Mouse (Mus musculus): ENCODE results near the gene Thap12. TPM values are rescaled to one million over a fixed set of nuclear protein-coding genes. Genes with fewer than 3 reads are reported as not detected.

Thap12 gene
- polyA plus RNA-seq, 1 experiment from 2014 or later = 57.3 TPM

GRCm38 (mm10) chr7:98677511-98677910, 25.4 kb upstream of the Thap12 start:
- H3K4me2 ChIP-seq = no peak overlapping the region
- ATAC-seq (ENCODE audit: borderline replicate concordance, extremely low read depth, low FRiP score, low TSS enrichment) = no peak
- peaks cover 14% of the 10 kb centered on the region; the same call in 1 of the 2 replicates for H3K4me1 ChIP-seq
- H3K36me3 ChIP-seq = no peaks in the 10 kb centered on the region
- H3K4me3 ChIP-seq = no peak overlapping the region
- no peaks in the 10 kb centered on the region for H3K9me3 ChIP-seq
- WGBS = 92% methylated on average over 2 of the region's 2 CpGs
- H3K27me3 ChIP-seq = no peaks in the 10 kb centered on the region
- no peak overlapping the region for H3K27ac ChIP-seq
- H3K9ac ChIP-seq = no peak overlapping the region

DNA sequence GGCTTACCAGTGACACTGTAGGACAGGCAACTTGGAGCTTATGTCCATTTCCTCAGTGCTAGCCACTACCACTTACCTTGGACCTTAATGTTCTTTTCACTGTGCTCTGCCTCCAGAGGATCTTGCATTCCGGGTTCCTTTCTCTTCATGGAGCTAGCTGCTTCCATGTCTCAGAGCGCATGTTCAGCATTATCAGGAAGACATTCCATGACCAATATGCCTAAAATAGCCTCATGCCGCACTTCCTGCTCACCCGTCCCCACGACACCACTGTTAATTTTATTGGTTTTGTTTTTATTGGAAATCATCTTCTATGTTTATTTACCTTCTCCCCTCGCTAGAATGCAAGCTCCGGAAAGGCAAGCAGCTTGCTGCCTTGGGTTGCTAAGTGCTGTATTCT, 24.5 kb upstream of the Thap12 start:
- H3K9ac ChIP-seq = no peak overlapping the region
- H3K27me3 ChIP-seq = no peaks in the 10 kb centered on the region
- no peaks in the 10 kb centered on the region for H3K36me3 ChIP-seq
- no peak overlapping the region for H3K4me3 ChIP-seq
- peak overlapping the region; percentile 24; the same call in 1 of the 2 replicates for H3K4me2 ChIP-seq
- H3K27ac ChIP-seq = no peak overlapping the region
- no peak for ATAC-seq (ENCODE audit: borderline replicate concordance, extremely low read depth, low FRiP score, low TSS enrichment)
- no peaks in the 10 kb centered on the region for H3K9me3 ChIP-seq
- 28% methylated on average over 7 of the region's 7 CpGs for WGBS
- peaks cover 9% of the 10 kb centered on the region; the same call in 1 of the 2 replicates for H3K4me1 ChIP-seq

- peaks cover 12% of the 10 kb centered on the region for H3K4me1 ChIP-seq
- no peak for ATAC-seq (ENCODE audit: borderline replicate concordance, extremely low read depth, low FRiP score, low TSS enrichment)
- H3K9ac ChIP-seq = no peak overlapping the region
- no peak overlapping the region for H3K27ac ChIP-seq
- H3K4me2 ChIP-seq = no peak overlapping the region
- no peaks in the 10 kb centered on the region for H3K9me3 ChIP-seq
- WGBS = 63% methylated on average over 2 of the region's 2 CpGs
- H3K4me3 ChIP-seq = no peak overlapping the region
- H3K36me3 ChIP-seq = no peaks in the 10 kb centered on the region
- H3K27me3 ChIP-seq = 0 out of 2 replicates have a peak, but pooled peaks cover 3% of the 10 kb centered on the region
These were observed 22.2 kb upstream of the Thap12 start for GRCm38 (mm10) chr7:98680691-98681090.

- no peak for ATAC-seq (ENCODE audit: borderline replicate concordance, extremely low read depth, low FRiP score, low TSS enrichment)
- Histone ChIP-seq H3K9ac (no peak overlapping the region), H3K27me3 (0 out of 2 replicates have a peak, but pooled peaks cover 3% of the 10 kb centered on the region), H3K9me3 (no peaks in the 10 kb centered on the region), H3K4me2 (no peak overlapping the region), H3K36me3 (no peaks in the 10 kb centered on the region), H3K4me3 (no peak overlapping the region), H3K4me1 (peaks cover 18% of the 10 kb centered on the region), H3K27ac (no peak overlapping the region)
- 88% methylated on average over 10 of the region's 10 CpGs for WGBS
These were observed 20.1 kb upstream of the Thap12 start for GRCm38 (mm10) chr7:98682821-98683220.

DNA sequence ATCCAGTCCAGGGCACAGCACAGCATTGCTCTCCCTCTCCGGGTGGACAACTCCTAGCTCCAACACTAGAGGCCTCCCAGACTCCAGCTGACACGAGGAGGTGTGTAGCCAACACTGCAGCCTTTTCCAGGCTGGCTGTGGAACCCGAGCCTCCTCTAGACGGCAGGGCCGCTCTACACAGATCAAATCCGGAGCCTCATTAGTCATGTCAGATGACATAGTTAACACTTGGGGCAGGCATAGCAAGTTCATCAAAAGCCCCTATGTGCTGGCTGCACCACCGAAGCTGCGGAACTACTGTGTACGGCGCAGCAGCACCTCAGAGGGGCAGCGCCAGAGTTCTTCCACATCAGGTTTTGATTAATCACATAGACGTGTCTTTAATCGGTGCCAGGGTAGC, 17.0 kb upstream of the Thap12 start:
- H3K4me3 ChIP-seq = no peak overlapping the region; the same call in 1 of the 2 replicates
- peak overlapping the region; percentile 37 for H3K4me2 ChIP-seq
- H3K27ac ChIP-seq = no peak overlapping the region
- ATAC-seq (ENCODE audit: borderline replicate concordance, extremely low read depth, low FRiP score, low TSS enrichment) = peak; percentile 80
- no peaks in the 10 kb centered on the region for H3K36me3 ChIP-seq
- no peak overlapping the region for H3K9ac ChIP-seq
- H3K4me1 ChIP-seq = peaks cover 9% of the 10 kb centered on the region; the same call in 1 of the 2 replicates
- no peaks in the 10 kb centered on the region for H3K9me3 ChIP-seq
- 18% methylated on average over 13 of the region's 13 CpGs for WGBS
- H3K27me3 ChIP-seq = 0 out of 2 replicates have a peak, but pooled peaks cover 3% of the 10 kb centered on the region

DNA sequence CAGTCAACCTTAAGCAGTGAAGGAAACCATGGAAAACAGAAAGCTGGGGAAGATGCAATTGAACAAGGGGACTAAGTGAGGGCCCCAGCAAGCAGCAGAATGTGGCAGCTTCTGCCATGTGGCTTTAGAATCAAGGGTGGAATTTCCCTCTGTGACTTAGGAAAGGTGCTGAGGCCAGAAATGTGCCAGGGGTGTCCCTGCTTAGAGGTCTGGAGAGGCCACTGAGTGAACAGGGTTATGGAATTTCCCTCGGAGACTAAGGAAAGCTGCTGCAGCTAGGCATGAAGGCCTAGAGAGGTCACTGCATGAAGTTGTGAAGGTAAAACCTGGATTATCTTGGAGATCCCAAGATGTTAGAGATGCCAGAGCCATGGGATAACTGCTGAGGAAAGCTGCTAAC, 12.8 kb upstream of the Thap12 start:
- no peak overlapping the region for H3K4me3 ChIP-seq
- H3K27me3 ChIP-seq = 0 out of 2 replicates have a peak, but pooled peaks cover 2% of the 10 kb centered on the region
- H3K27ac ChIP-seq = no peak overlapping the region
- H3K4me1 ChIP-seq = peaks cover 16% of the 10 kb centered on the region
- no peaks in the 10 kb centered on the region for H3K9me3 ChIP-seq
- no peak for ATAC-seq (ENCODE audit: borderline replicate concordance, extremely low read depth, low FRiP score, low TSS enrichment)
- WGBS = 90% methylated on average over 1 of the region's 1 CpGs
- no peaks in the 10 kb centered on the region for H3K36me3 ChIP-seq
- no peak overlapping the region for H3K4me2 ChIP-seq
- H3K9ac ChIP-seq = no peak overlapping the region

- H3K9ac ChIP-seq = no peak overlapping the region
- WGBS = 9% methylated on average over 3 of the region's 3 CpGs
- no peaks in the 10 kb centered on the region for H3K27me3 ChIP-seq
- no peaks in the 10 kb centered on the region for H3K9me3 ChIP-seq
- H3K4me1 ChIP-seq = peaks cover 12% of the 10 kb centered on the region
- H3K36me3 ChIP-seq = no peaks in the 10 kb centered on the region
- H3K4me2 ChIP-seq = no peak overlapping the region
- ATAC-seq (ENCODE audit: borderline replicate concordance, extremely low read depth, low FRiP score, low TSS enrichment) = peak; percentile 49; the same call in 1 of the 2 replicates
- no peak overlapping the region for H3K4me3 ChIP-seq
- no peak overlapping the region for H3K27ac ChIP-seq
These were observed 12.1 kb upstream of the Thap12 start for GRCm38 (mm10) chr7:98690831-98691230.

GRCm38 (mm10) chr7:98692761-98693546, 9.9 kb upstream of the Thap12 start:
- H3K27me3 ChIP-seq = no peaks in the 10 kb centered on the region
- H3K4me3 ChIP-seq = no peak overlapping the region
- peak overlapping the region; percentile 42 for H3K4me2 ChIP-seq
- WGBS = 28% methylated on average over 24 of the region's 24 CpGs
- ATAC-seq (ENCODE audit: borderline replicate concordance, extremely low read depth, low FRiP score, low TSS enrichment) = no peak; the same call in 1 of the 2 replicates
- peaks cover 8% of the 10 kb centered on the region for H3K4me1 ChIP-seq
- no peaks in the 10 kb centered on the region for H3K36me3 ChIP-seq
- H3K9me3 ChIP-seq = no peaks in the 10 kb centered on the region
- no peak overlapping the region for H3K9ac ChIP-seq
- H3K27ac ChIP-seq = no peak overlapping the region

GRCm38 (mm10) chr7:98694046-98694445, 8.9 kb upstream of the Thap12 start:
- Histone ChIP-seq H3K4me3 (no peak overlapping the region), H3K9ac (no peak overlapping the region), H3K9me3 (no peaks in the 10 kb centered on the region), H3K36me3 (no peaks in the 10 kb centered on the region), H3K27me3 (no peaks in the 10 kb centered on the region), H3K4me1 (peaks cover 8% of the 10 kb centered on the region), H3K27ac (no peak overlapping the region), H3K4me2 (no peak overlapping the region)
- WGBS = 53% methylated on average over 5 of the region's 5 CpGs
- no peak for ATAC-seq (ENCODE audit: borderline replicate concordance, extremely low read depth, low FRiP score, low TSS enrichment)

- Histone ChIP-seq H3K27ac (no peak overlapping the region), H3K9ac (no peak overlapping the region), H3K4me1 (peaks cover 14% of the 10 kb centered on the region), H3K9me3 (no peaks in the 10 kb centered on the region), H3K4me3 (no peak overlapping the region), H3K36me3 (no peaks in the 10 kb centered on the region), H3K27me3 (no peaks in the 10 kb centered on the region), H3K4me2 (no peak overlapping the region)
- 12% methylated on average over 2 of the region's 2 CpGs for WGBS
- no peak for ATAC-seq (ENCODE audit: borderline replicate concordance, extremely low read depth, low FRiP score, low TSS enrichment)
These were observed 5.4 kb upstream of the Thap12 start for GRCm38 (mm10) chr7:98697496-98697895.

- Histone ChIP-seq H3K4me1 (peaks cover 9% of the 10 kb centered on the region), H3K36me3 (no peaks in the 10 kb centered on the region), H3K9me3 (no peaks in the 10 kb centered on the region), H3K27ac (no peak overlapping the region), H3K27me3 (no peaks in the 10 kb centered on the region), H3K9ac (no peak overlapping the region), H3K4me2 (no peak overlapping the region), H3K4me3 (no peak overlapping the region)
- ATAC-seq (ENCODE audit: borderline replicate concordance, extremely low read depth, low FRiP score, low TSS enrichment) = no peak
- 66% methylated on average over 5 of the region's 5 CpGs for WGBS
These were observed 4.9 kb upstream of the Thap12 start for GRCm38 (mm10) chr7:98698041-98698440.

DNA sequence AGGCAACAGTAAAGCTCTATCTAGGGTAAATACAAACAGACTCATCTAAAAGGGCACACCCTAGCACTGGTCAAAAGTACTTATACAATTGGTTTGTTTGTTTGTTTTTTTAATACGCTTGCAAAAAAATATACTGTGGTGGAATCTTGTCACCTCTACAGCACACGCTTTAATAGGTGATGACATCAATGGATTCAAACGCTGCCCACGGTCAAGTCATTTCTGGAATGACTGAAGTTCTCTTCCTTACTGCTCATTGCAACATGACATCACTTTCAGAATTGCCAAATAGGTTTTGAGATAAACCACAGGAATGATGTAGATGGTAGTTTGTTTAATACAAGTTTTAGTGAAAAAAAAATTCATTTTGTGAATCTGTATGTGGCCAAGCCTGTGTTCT, 4.3 kb upstream of the Thap12 start:
- ATAC-seq (ENCODE audit: borderline replicate concordance, extremely low read depth, low FRiP score, low TSS enrichment) = no peak
- WGBS = 82% methylated on average over 4 of the region's 4 CpGs

More for the DNA sequence above, 4.3 kb upstream of the Thap12 start:
- Histone ChIP-seq H3K9ac (no peak overlapping the region), H3K9me3 (no peaks in the 10 kb centered on the region), H3K27me3 (no peaks in the 10 kb centered on the region), H3K27ac (no peak overlapping the region), H3K4me3 (no peak overlapping the region), H3K4me2 (no peak overlapping the region), H3K4me1 (peaks cover 7% of the 10 kb centered on the region; the same call in 1 of the 2 replicates), H3K36me3 (no peaks in the 10 kb centered on the region)

All from lung, embryonic 15.5 days (tissue).